Mouse (Mus musculus): Measurements from ENCODE around the gene Eci2. TPM values are rescaled to one million over a fixed set of nuclear protein-coding genes. Genes with fewer than 3 reads are reported as not detected.
"Not testable (repeated sequence)": the region's sequence is repeated elsewhere in the genome, so short reads cannot be mapped to it uniquely, and the experiment has no call there.

Gene Eci2
- polyA plus RNA-seq, 2 experiments = 112 to 152 TPM

- Histone ChIP-seq H3K9ac (ENCODE audit: low read depth, low read length, severe bottlenecking) (no peak overlapping the region), H3K27me3 (ENCODE audit: control insufficient read depth, insufficient read depth, low read length) (no peaks in the 10 kb centered on the region), H3K4me2 (replicated peaks; ENCODE audit: low read depth, low read length, severe bottlenecking) (no peak overlapping the region), H3K4me3 (replicated peaks; ENCODE audit: low read length) (no peak overlapping the region), H3K36me3 (ENCODE audit: control insufficient read depth, insufficient read depth, low read length) (peaks cover 23% of the 10 kb centered on the region), H3K4me1 (ENCODE audit: control insufficient read depth, insufficient read depth, low read length) (no peaks in the 10 kb centered on the region), H3K27ac (replicated peaks; ENCODE audit: low read depth, low read length) (no peak overlapping the region), H3K9me3 (ENCODE audit: control insufficient read depth, low read length) (no peaks in the 10 kb centered on the region)
- WGBS = 65% methylated on average over 1 of the region's 1 CpGs
- no peak for ATAC-seq (ENCODE audit: low FRiP score, low read depth)
- no peak for TF ChIP-seq POLR2A (IDR thresholded peaks at IDR 0.05; ENCODE audit: borderline replicate concordance, extremely low read depth, insufficient read depth, insufficient read length)
- DNase-seq (ENCODE audit: low spot score) = no peak
Measured at GRCm38 (mm10) chr13:34973770-34974169, 53.1 kb downstream of the Eci2 start.

GRCm38 (mm10) chr13:34973149-34973548 lies 53.7 kb downstream of the Eci2 start:
- Histone ChIP-seq H3K27ac (replicated peaks; ENCODE audit: low read depth, low read length) (no peak overlapping the region), H3K9ac (ENCODE audit: low read depth, low read length, severe bottlenecking) (no peak overlapping the region), H3K4me3 (replicated peaks; ENCODE audit: low read length) (no peak overlapping the region), H3K4me2 (replicated peaks; ENCODE audit: low read depth, low read length, severe bottlenecking) (no peak overlapping the region), H3K9me3 (ENCODE audit: control insufficient read depth, low read length) (no peaks in the 10 kb centered on the region), H3K4me1 (ENCODE audit: control insufficient read depth, insufficient read depth, low read length) (no peaks in the 10 kb centered on the region), H3K27me3 (ENCODE audit: control insufficient read depth, insufficient read depth, low read length) (no peaks in the 10 kb centered on the region), H3K36me3 (ENCODE audit: control insufficient read depth, insufficient read depth, low read length) (peaks cover 19% of the 10 kb centered on the region)
- WGBS = 22% methylated on average over 1 of the region's 1 CpGs
- DNase-seq (ENCODE audit: low spot score) (peak; percentile 23), ATAC-seq (ENCODE audit: low FRiP score, low read depth) (no peak)
- TF ChIP-seq POLR2A (IDR thresholded peaks at IDR 0.05; ENCODE audit: borderline replicate concordance, extremely low read depth, insufficient read depth, insufficient read length) = no peak

- not testable (repeated sequence) for H3K9ac ChIP-seq (ENCODE audit: low read depth, low read length, severe bottlenecking); DNase-seq (ENCODE audit: low spot score); H3K9me3 ChIP-seq (ENCODE audit: control insufficient read depth, low read length); H3K27ac ChIP-seq (replicated peaks; ENCODE audit: low read depth, low read length); ATAC-seq (ENCODE audit: low FRiP score, low read depth); H3K27me3 ChIP-seq (ENCODE audit: control insufficient read depth, insufficient read depth, low read length); H3K4me2 ChIP-seq (replicated peaks; ENCODE audit: low read depth, low read length, severe bottlenecking); H3K4me3 ChIP-seq (replicated peaks; ENCODE audit: low read length); H3K4me1 ChIP-seq (ENCODE audit: control insufficient read depth, insufficient read depth, low read length)
- peaks cover 12% of the 10 kb centered on the region for H3K36me3 ChIP-seq (ENCODE audit: control insufficient read depth, insufficient read depth, low read length)
Measured at GRCm38 (mm10) chr13:34972456-34972855, 54.4 kb downstream of the Eci2 start.

GRCm38 (mm10) chr13:34965647-34966046 lies 61.2 kb downstream of the Eci2 start:
- H3K4me1 ChIP-seq (ENCODE audit: control insufficient read depth, insufficient read depth, low read length); H3K9me3 ChIP-seq (ENCODE audit: control insufficient read depth, low read length); H3K4me3 ChIP-seq (replicated peaks; ENCODE audit: low read length); ATAC-seq (ENCODE audit: low FRiP score, low read depth); H3K9ac ChIP-seq (ENCODE audit: low read depth, low read length, severe bottlenecking); H3K36me3 ChIP-seq (ENCODE audit: control insufficient read depth, insufficient read depth, low read length); DNase-seq (ENCODE audit: low spot score); H3K27ac ChIP-seq (replicated peaks; ENCODE audit: low read depth, low read length); H3K4me2 ChIP-seq (replicated peaks; ENCODE audit: low read depth, low read length, severe bottlenecking): not testable (repeated sequence)
- 68% methylated on average over 9 of the region's 9 CpGs for WGBS
- H3K27me3 ChIP-seq (ENCODE audit: control insufficient read depth, insufficient read depth, low read length) = peaks cover 12% of the 10 kb centered on the region; the same call in 1 of the 2 replicates

- Histone ChIP-seq H3K4me1 (ENCODE audit: control insufficient read depth, insufficient read depth, low read length) (no peaks in the 10 kb centered on the region), H3K9me3 (ENCODE audit: control insufficient read depth, low read length) (no peaks in the 10 kb centered on the region), H3K36me3 (ENCODE audit: control insufficient read depth, insufficient read depth, low read length) (no peaks in the 10 kb centered on the region), H3K4me3 (replicated peaks; ENCODE audit: low read length) (peak overlapping the region; percentile 50), H3K27ac (replicated peaks; ENCODE audit: low read depth, low read length) (no peak overlapping the region), H3K4me2 (replicated peaks; ENCODE audit: low read depth, low read length, severe bottlenecking) (peak overlapping the region; percentile 69), H3K9ac (ENCODE audit: low read depth, low read length, severe bottlenecking) (no peak overlapping the region), H3K27me3 (ENCODE audit: control insufficient read depth, insufficient read depth, low read length) (peaks cover 12% of the 10 kb centered on the region; the same call in 1 of the 2 replicates)
- ATAC-seq (ENCODE audit: low FRiP score, low read depth) (no peak), DNase-seq (ENCODE audit: low spot score) (no peak)
- WGBS = 6% methylated on average over 5 of the region's 5 CpGs
- TF ChIP-seq POLR2A (IDR thresholded peaks at IDR 0.05; ENCODE audit: borderline replicate concordance, extremely low read depth, insufficient read depth, insufficient read length) = no peak
Measured at GRCm38 (mm10) chr13:34964866-34965265, 62.0 kb downstream of the Eci2 start.

- Histone ChIP-seq H3K4me3 (replicated peaks; ENCODE audit: low read length) (peak overlapping the region; percentile 50), H3K9ac (ENCODE audit: low read depth, low read length, severe bottlenecking) (peak overlapping the region; percentile 52; the same call in 1 of the 2 replicates), H3K36me3 (ENCODE audit: control insufficient read depth, insufficient read depth, low read length) (no peaks in the 10 kb centered on the region), H3K27me3 (ENCODE audit: control insufficient read depth, insufficient read depth, low read length) (peaks cover 12% of the 10 kb centered on the region; the same call in 1 of the 2 replicates), H3K4me2 (replicated peaks; ENCODE audit: low read depth, low read length, severe bottlenecking) (peak overlapping the region; percentile 69), H3K4me1 (ENCODE audit: control insufficient read depth, insufficient read depth, low read length) (no peaks in the 10 kb centered on the region), H3K27ac (replicated peaks; ENCODE audit: low read depth, low read length) (no peak overlapping the region), H3K9me3 (ENCODE audit: control insufficient read depth, low read length) (no peaks in the 10 kb centered on the region)
- ATAC-seq (ENCODE audit: low FRiP score, low read depth) (no peak), DNase-seq (ENCODE audit: low spot score) (no peak)
- TF ChIP-seq POLR2A (IDR thresholded peaks at IDR 0.05; ENCODE audit: borderline replicate concordance, extremely low read depth, insufficient read depth, insufficient read length) = no peak
- WGBS = 7% methylated on average over 14 of the region's 14 CpGs
Measured at GRCm38 (mm10) chr13:34964419-34964818, 62.5 kb downstream of the Eci2 start.
